Mouse (Mus musculus): ENCODE data around the gene Dock1. TPM values are rescaled to one million over a fixed set of nuclear protein-coding genes. Genes with fewer than 3 reads are reported as not detected.

The Dock1 gene
- polyA plus RNA-seq, 1 experiment from 2014 or later = 5.7 TPM

DNA sequence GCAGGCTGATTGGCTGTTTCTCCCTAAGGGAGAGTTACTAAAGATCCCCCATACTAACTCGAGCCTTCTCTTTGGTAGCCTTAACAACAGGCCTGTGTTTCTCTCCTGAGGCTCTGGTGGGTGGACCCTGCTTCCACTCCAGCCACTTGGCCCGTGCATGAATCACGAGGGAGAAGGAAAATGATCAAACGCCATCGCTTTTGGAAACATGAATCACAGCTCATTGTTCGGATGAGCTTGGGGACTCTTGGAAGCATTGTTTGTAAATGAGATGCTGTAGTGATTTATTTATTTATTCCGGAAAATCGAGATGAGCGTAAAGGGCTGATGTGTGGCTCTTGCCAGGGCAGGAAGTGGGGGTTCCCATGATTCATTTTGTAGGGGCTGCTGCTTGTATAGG lies 3.5 kb downstream of the Dock1 start:
- 54% methylated on average over 9 of the region's 9 CpGs for WGBS
- ATAC-seq (ENCODE audit: low FRiP score) = no peak
- Histone ChIP-seq H3K4me1 (peaks cover 35% of the 10 kb centered on the region), H3K4me2 (no peak overlapping the region), H3K27ac (replicated peaks) (no peak overlapping the region), H3K4me3 (replicated peaks) (no peak overlapping the region), H3K27me3 (replicated peaks) (peaks cover 29% of the 10 kb centered on the region), H3K9ac (replicated peaks) (no peak overlapping the region), H3K36me3 (no peaks in the 10 kb centered on the region), H3K9me3 (replicated peaks) (no peaks in the 10 kb centered on the region)

DNA sequence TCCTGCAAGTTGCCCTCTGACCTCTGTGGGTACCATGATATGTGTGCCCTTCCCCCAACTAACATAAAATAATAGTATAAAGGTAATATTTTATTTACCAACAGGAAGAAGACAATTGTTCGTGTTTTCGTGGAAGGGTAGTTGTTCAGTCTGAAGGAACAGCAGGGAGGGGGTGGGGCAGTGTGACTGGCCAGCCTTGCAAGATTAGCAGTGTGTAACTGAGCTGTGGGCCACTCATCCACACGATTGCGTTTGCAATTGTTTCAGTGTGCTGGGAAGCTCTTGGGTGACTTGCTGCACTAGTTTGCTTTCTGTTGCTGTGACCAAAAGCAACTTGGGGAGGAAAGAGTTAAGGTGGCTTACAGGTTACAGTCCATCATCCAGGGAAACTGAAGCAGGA lies 7.4 kb downstream of the Dock1 start:
- Histone ChIP-seq H3K9me3 (replicated peaks) (no peaks in the 10 kb centered on the region), H3K27ac (replicated peaks) (no peak overlapping the region), H3K9ac (replicated peaks) (no peak overlapping the region), H3K36me3 (no peaks in the 10 kb centered on the region), H3K27me3 (replicated peaks) (no peaks in the 10 kb centered on the region), H3K4me1 (peaks cover 16% of the 10 kb centered on the region), H3K4me3 (replicated peaks) (no peak overlapping the region), H3K4me2 (no peak overlapping the region)
- 75% methylated on average over 4 of the region's 4 CpGs for WGBS
- ATAC-seq (ENCODE audit: low FRiP score) = no peak

DNA sequence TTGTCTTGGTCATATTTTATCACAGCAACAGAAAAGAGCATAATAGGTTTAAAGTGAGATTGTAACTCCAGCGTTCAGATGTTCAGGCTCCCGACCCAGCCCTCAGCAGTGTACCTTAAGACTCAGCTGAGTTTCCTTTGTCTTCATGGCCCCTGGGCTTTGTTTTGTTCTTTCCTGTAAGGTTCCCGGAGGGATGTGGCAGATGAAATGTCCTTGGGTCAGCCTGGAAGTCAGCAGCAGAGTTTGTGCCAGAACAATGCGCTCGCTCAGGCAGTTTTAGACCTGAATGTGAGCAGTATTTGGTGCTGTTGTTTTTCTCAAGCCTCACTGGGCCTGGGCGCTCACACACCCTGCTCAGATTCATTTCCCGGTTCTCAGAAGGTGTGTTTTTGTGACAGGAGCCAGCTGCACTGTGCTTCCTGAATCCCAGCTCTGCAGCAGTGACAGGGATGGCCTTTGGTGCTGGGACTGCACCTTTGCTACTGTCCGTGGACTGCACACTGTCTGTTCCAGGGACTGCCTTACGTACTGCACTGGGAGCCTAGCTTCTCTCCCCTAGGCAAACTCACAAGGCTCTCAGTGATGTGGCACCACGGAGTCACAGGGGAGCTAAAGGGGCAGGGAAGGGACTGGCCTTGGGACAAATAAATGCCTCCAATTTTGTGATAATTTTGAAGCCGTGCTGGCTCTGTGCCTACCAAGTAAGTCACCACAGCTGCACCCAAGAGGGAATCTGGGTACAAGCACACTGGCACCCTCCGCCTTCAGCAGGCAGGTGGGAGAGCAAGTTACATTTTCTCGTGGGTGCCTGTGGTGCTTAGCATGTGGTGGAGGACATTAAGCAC lies 9.1 kb downstream of the Dock1 start:
- H3K4me2 ChIP-seq = no peak overlapping the region
- H3K27me3 ChIP-seq (replicated peaks) = no peaks in the 10 kb centered on the region
- H3K4me1 ChIP-seq = peaks cover 7% of the 10 kb centered on the region
- no peak for ATAC-seq (ENCODE audit: low FRiP score)
- no peaks in the 10 kb centered on the region for H3K36me3 ChIP-seq
- no peak overlapping the region for H3K4me3 ChIP-seq (replicated peaks)
- 39% methylated on average over 13 of the region's 13 CpGs for WGBS
- no peaks in the 10 kb centered on the region for H3K9me3 ChIP-seq (replicated peaks)
- no peak overlapping the region for H3K9ac ChIP-seq (replicated peaks)
- H3K27ac ChIP-seq (replicated peaks) = no peak overlapping the region

DNA sequence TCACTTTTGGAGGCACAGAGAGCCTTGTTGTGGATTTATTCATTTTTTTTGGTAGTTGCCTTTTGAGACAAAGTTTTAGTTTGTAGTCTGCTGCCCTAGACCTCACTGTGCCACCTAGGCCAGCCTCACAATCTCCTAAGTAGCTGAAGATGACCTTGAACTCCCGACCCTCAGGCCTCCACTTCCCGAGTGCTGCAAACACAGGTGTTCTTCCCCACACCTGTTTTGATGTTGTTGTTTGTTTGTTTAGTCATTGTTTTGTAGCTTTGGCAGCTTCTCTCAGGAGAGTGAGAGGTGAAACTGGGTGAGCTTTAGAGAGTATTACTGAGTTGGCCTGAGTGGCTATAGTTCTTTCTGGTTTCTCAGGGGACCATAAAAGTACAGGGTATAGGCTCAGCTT lies 9.7 kb downstream of the Dock1 start:
- Histone ChIP-seq H3K4me1 (peaks cover 7% of the 10 kb centered on the region), H3K4me2 (no peak overlapping the region), H3K36me3 (no peaks in the 10 kb centered on the region), H3K27me3 (replicated peaks) (no peaks in the 10 kb centered on the region), H3K9ac (replicated peaks) (no peak overlapping the region), H3K9me3 (replicated peaks) (no peaks in the 10 kb centered on the region), H3K4me3 (replicated peaks) (no peak overlapping the region), H3K27ac (replicated peaks) (no peak overlapping the region)
- no peak for ATAC-seq (ENCODE audit: low FRiP score)
- 82% methylated on average over 2 of the region's 2 CpGs for WGBS

DNA sequence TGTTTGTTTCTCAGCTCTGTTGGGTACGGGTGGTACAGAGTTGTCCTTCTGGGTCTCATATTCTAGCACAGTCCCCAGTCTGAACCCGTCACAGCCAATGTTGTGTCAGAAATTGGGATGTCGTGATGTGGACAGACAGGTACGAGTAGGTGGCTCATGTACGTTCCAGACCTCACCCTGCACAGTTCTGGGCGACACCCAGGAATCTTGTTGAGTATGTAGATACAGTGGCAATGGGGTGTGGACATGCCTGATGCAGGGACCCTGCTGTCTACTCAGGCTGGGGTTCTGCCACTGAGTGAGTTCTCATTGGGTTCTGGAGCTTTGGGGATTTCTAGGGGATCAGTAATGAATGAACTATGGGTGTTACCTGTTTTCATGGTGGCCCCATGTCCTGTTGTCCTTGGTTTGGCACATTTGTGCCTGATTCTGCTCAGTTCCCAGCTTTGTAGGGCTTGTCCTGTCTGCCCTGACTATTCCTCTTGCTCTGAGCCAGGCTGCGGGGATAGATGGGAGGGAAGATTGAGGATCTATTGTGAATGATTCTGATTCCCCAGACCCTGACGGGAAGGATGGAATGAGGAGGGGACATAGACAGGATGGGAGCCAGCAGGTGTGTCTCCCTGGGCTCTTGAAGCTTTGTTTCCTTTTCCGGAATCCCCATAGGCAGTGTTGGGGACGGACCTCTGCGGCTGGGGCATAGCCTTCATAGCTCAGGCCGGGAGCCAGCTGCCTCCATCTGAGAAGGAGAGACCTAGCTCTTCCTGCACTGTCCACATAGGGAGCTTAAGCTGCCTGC lies 11.5 kb downstream of the Dock1 start:
- no peaks in the 10 kb centered on the region for H3K27me3 ChIP-seq (replicated peaks)
- no peak overlapping the region for H3K4me2 ChIP-seq
- WGBS = 87% methylated on average over 12 of the region's 12 CpGs
- H3K4me3 ChIP-seq (replicated peaks) = no peak overlapping the region
- no peaks in the 10 kb centered on the region for H3K36me3 ChIP-seq
- H3K9me3 ChIP-seq (replicated peaks) = no peaks in the 10 kb centered on the region
- no peak overlapping the region for H3K9ac ChIP-seq (replicated peaks)
- no peak for ATAC-seq (ENCODE audit: low FRiP score)
- no peak overlapping the region for H3K27ac ChIP-seq (replicated peaks)
- H3K4me1 ChIP-seq = peaks cover 7% of the 10 kb centered on the region

DNA sequence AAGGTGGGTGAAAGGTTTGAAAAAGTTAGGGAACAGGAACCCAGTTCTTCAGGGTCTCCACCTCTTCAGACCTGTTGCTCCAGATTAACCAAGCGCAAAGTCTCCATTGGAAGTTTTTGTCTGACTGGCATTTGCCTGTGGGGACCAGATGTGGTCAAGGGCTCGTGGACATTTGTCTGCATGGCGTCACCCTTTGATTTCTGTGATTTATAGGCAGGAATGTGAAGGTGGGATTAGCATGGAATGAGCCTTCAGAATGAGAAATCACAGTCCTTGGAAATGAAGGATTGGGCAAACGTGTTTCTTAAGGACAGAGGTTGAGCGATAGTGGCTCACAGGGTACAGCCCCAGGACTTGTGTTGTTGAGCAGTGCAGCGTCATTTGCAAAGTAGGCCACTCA lies 17.9 kb downstream of the Dock1 start:
- 80% methylated on average over 6 of the region's 6 CpGs for WGBS
- no peak overlapping the region for H3K4me3 ChIP-seq (replicated peaks)
- H3K36me3 ChIP-seq = no peaks in the 10 kb centered on the region
- H3K4me2 ChIP-seq = no peak overlapping the region
- H3K27me3 ChIP-seq (replicated peaks) = no peaks in the 10 kb centered on the region
- H3K9ac ChIP-seq (replicated peaks) = no peak overlapping the region
- no peak overlapping the region for H3K27ac ChIP-seq (replicated peaks)
- H3K9me3 ChIP-seq (replicated peaks) = no peaks in the 10 kb centered on the region
- no peaks in the 10 kb centered on the region for H3K4me1 ChIP-seq
- no peak for ATAC-seq (ENCODE audit: low FRiP score)

DNA sequence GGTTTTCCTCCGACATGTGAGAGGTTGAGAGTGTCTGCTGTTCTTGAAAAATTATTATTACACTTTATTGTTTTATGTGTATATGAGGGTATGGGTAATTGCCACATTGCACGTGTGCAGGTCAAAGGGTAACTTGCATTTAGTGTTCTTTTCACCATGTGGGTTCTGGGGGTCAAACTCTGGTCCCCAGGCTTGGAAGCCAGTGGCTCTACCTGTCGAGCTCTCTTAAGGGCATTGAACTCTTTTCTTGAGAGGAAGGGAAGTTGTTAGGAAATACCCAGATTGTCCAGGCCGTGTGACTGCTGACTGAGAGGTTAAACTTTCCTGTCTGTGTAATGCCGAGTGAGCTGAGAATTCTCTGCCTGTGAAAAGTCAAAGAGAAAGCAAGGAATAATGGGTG lies 19.7 kb downstream of the Dock1 start:
- Histone ChIP-seq H3K9ac (replicated peaks) (no peak overlapping the region), H3K4me1 (no peaks in the 10 kb centered on the region), H3K36me3 (no peaks in the 10 kb centered on the region), H3K27ac (replicated peaks) (no peak overlapping the region), H3K4me2 (no peak overlapping the region), H3K4me3 (replicated peaks) (no peak overlapping the region), H3K27me3 (replicated peaks) (no peaks in the 10 kb centered on the region), H3K9me3 (replicated peaks) (no peaks in the 10 kb centered on the region)
- no peak for ATAC-seq (ENCODE audit: low FRiP score)
- WGBS = 77% methylated on average over 5 of the region's 5 CpGs

DNA sequence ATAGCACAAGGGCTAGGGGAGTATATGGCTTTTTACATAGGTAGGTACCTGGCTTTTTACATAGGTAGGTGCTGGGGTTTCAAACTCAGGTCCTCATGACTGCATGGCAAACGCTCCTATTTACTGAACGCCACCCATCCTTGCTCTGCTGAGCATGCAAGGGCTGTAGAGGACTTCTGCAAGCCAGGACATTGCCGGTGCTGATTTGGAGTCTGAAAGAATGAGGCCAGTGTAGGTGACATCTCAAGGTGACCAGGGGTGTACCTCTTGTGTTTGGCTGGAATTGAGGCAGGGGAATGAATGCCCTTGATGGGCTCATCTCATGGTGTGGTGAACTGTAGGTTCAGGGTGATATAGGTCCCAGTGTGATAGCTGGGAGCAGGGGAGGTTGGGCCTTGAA lies 20.4 kb downstream of the Dock1 start:
- no peak overlapping the region for H3K27ac ChIP-seq (replicated peaks)
- no peak overlapping the region for H3K9ac ChIP-seq (replicated peaks)
- no peak overlapping the region for H3K4me3 ChIP-seq (replicated peaks)
- WGBS = 97% methylated on average over 3 of the region's 3 CpGs
- no peaks in the 10 kb centered on the region for H3K36me3 ChIP-seq
- no peaks in the 10 kb centered on the region for H3K27me3 ChIP-seq (replicated peaks)
- no peak overlapping the region for H3K4me2 ChIP-seq
- H3K9me3 ChIP-seq (replicated peaks) = no peaks in the 10 kb centered on the region
- no peaks in the 10 kb centered on the region; the same call in 1 of the 2 replicates for H3K4me1 ChIP-seq
- ATAC-seq (ENCODE audit: low FRiP score) = no peak

DNA sequence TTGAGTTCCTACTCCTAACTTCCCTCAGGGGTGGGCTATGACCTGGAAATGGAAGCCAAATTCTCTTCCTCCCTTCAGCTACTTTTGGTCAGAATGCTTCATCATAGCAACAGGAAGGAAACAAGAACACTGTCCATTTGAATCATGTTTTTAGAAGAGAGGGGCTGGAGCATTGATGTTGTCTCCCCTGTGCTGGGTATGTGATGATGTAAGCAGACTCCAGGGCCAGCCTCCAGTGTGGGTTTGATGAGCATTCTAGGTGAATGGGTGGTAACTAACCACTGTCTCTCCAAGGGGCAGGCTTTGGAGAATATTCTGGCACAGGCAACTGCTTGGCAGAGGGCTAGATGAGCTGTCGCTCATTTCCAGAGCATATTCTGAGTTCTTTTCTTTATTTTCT lies 22.9 kb downstream of the Dock1 start:
- H3K27ac ChIP-seq (replicated peaks) = no peak overlapping the region
- no peak overlapping the region for H3K9ac ChIP-seq (replicated peaks)
- H3K36me3 ChIP-seq = no peaks in the 10 kb centered on the region
- H3K27me3 ChIP-seq (replicated peaks) = no peaks in the 10 kb centered on the region
- no peaks in the 10 kb centered on the region; the same call in 1 of the 2 replicates for H3K4me1 ChIP-seq
- no peak overlapping the region for H3K4me2 ChIP-seq
- no peak for ATAC-seq (ENCODE audit: low FRiP score)
- H3K9me3 ChIP-seq (replicated peaks) = no peaks in the 10 kb centered on the region
- WGBS = 96% methylated on average over 1 of the region's 1 CpGs
- no peak overlapping the region for H3K4me3 ChIP-seq (replicated peaks)

DNA sequence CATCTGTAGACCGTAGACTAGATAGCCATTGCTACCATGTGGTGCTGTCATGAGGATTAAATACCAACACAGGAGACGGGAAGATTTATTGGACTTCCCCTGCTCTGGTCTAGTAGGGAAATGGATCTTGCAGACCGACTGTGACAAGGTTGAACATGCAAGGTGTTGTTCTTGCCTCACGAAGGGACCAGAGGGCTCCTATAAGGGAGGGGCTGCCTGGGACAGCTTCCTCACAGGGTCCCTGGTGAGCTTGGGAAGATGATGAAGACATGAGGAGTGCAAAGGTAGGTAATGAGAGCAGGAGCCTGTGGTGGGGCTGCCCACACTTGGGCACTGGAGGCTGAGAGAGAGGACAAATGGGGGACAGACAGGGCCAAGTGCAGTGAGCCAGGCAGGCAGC lies 25.0 kb downstream of the Dock1 start:
- no peak for ATAC-seq (ENCODE audit: low FRiP score)
- Histone ChIP-seq H3K27me3 (replicated peaks) (no peaks in the 10 kb centered on the region), H3K4me3 (replicated peaks) (no peak overlapping the region), H3K36me3 (no peaks in the 10 kb centered on the region), H3K27ac (replicated peaks) (no peak overlapping the region), H3K4me1 (no peaks in the 10 kb centered on the region; the same call in 1 of the 2 replicates), H3K9me3 (replicated peaks) (no peaks in the 10 kb centered on the region), H3K4me2 (no peak overlapping the region), H3K9ac (replicated peaks) (no peak overlapping the region)
- 79% methylated on average over 4 of the region's 4 CpGs for WGBS

DNA sequence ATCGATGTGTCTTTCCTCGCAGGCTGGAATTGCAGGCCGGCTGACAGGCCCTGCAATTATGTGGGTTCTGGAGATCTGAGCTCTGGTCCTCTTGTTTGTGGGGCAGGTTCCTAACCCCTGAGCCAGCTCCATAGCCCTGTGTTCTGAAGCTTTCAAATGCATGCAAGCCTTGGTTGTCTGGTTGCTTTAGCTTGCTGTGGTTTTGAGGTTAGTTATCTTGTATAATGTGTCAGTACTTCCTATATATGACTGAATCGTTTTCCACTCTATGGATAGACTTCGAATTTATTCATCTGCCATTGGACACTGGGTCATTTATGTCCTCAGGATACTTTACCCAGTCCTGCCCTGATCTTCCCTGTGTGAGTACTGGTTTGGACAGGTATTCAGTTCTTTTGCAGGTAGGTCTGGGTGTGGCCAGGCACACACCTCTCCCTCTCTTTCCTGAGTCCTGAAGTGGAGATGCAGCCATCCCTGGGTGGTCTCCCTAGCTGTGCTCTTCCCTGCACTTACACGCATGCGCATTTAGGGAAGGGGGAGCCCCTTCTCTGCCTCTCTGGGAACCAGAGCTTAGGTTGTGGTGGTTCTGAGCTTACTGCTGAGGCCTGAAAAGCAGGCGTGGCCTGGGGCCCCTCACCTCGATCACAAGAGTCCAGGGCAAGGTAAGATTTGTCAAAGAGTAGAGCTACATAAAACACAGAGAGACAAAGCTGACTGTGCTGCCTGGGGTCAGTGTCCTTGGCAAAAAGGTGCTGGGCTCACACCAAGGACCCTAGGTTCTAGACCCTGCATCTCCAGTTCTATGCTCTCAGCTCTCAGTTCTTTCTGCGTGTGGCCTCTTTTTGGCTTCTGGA lies 25.9 kb downstream of the Dock1 start:
- H3K4me3 ChIP-seq (replicated peaks) = no peak overlapping the region
- no peak overlapping the region for H3K4me2 ChIP-seq
- H3K36me3 ChIP-seq = no peaks in the 10 kb centered on the region
- H3K4me1 ChIP-seq = no peaks in the 10 kb centered on the region; the same call in 1 of the 2 replicates
- H3K27me3 ChIP-seq (replicated peaks) = no peaks in the 10 kb centered on the region
- WGBS = 84% methylated on average over 10 of the region's 10 CpGs
- H3K27ac ChIP-seq (replicated peaks) = no peak overlapping the region
- no peak for ATAC-seq (ENCODE audit: low FRiP score)
- H3K9me3 ChIP-seq (replicated peaks) = no peaks in the 10 kb centered on the region
- no peak overlapping the region for H3K9ac ChIP-seq (replicated peaks)
